ENCODE assay signal across 9 mouse cellular contexts in genomic region chr11:20661652-20662051, GRCm38 (mm10).
A peak's percentile ranks its signal among the peaks of the same experiment; 100 is the strongest.
DNase-seq lines count a peak whose midpoint lies in the region; ATAC-seq and TF ChIP-seq lines count a peak whose summit lies in the region.
"Had no signal": no experiment of that assay in that cellular context is flagged by ENCODE, and none has a peak within 500 bp of the region (broad histone marks: within the 10 kb centered on the region; RNA-seq: fewer than 3 reads in every experiment).

No protein-coding gene starts in this region.

- H3K27ac ChIP-seq in left cerebral cortex, adult 2 months: no peak overlapping the region
- no peak overlapping the region for H3K27ac ChIP-seq in liver, embryonic 13.5 days
- H3K27ac ChIP-seq: heart, embryonic 13.5 days had no signal

- peaks cover 4% of the 10 kb centered on the region; the same call in 1 of the 2 replicates for H3K27me3 ChIP-seq in liver, embryonic 13.5 days
- no peaks in the 10 kb centered on the region for H3K27me3 ChIP-seq in splenic B cell, adult 2 months (ENCODE audit: control insufficient read depth, insufficient read depth, low read length, poor library complexity, severe bottlenecking)
- H3K27me3 ChIP-seq: heart, embryonic 13.5 days had no signal

- no peak for ATAC-seq in liver, embryonic 13.5 days (ENCODE audit: low read depth)

- H3K9me3 ChIP-seq in liver, embryonic 13.5 days (replicated peaks): no peaks in the 10 kb centered on the region
- H3K9me3 ChIP-seq: heart, embryonic 13.5 days had no signal

- H3K4me1 ChIP-seq in liver, embryonic 13.5 days (replicated peaks): peaks cover 13% of the 10 kb centered on the region

- H3K4me2 ChIP-seq in liver, embryonic 13.5 days: no peak overlapping the region
- H3K4me2 ChIP-seq: heart, embryonic 13.5 days had no signal

- WGBS in liver, embryonic 13.5 days (ENCODE audit: insufficient replicate concordance): 25% methylated on average over 4 of the region's 4 CpGs

- H3K9ac ChIP-seq in liver, embryonic 13.5 days: no peak overlapping the region
- H3K9ac ChIP-seq: heart, embryonic 13.5 days had no signal

- H3K36me3 ChIP-seq in liver, embryonic 13.5 days: no peaks in the 10 kb centered on the region
- no peaks in the 10 kb centered on the region for H3K36me3 ChIP-seq in splenic B cell, adult 2 months (ENCODE audit: control insufficient read depth, insufficient read depth, low read length, poor library complexity, severe bottlenecking)
- H3K36me3 ChIP-seq: heart, embryonic 13.5 days had no signal

- intact Hi-C loops in left cerebral cortex, adult 2 months (cut with DNase I): no loop called here

- DNase-seq in adrenal gland, adult 2 months: peak; percentile 24
- DNase-seq in adrenal gland, adult 8-10 months: no peak
- DNase-seq in left cerebral cortex, adult 2 months (ENCODE audit: extremely low spot score in 1 of 2, low spot score in 2 of 2): no peak
- DNase-seq in left cerebral cortex, adult 8-10 months (ENCODE audit: low spot score in 2 of 2): no peak
- peak; percentile 39 for DNase-seq in c-Kit-positive CD71-positive TER-119-negative erythroid progenitor cells, embryonic 14.5 days (ENCODE audit: low read depth)
- DNase-seq in liver, embryonic 13.5 days: peak; percentile 41
- DNase-seq in splenic B cell, adult 2 months (ENCODE audit: low read depth, low spot score): peak; percentile 72
- no peak for DNase-seq in right cerebral cortex, postnatal 14 days

- no peak overlapping the region for H3K4me3 ChIP-seq in left cerebral cortex, adult 2 months
- no peak overlapping the region for H3K4me3 ChIP-seq in liver, embryonic 13.5 days (replicated peaks)
- H3K4me3 ChIP-seq: heart, embryonic 13.5 days had no signal

- TF ChIP-seq CTCF in left cerebral cortex, adult 2 months (IDR thresholded peaks at IDR 0.05): peak; percentile 81

Comparison
In these comparisons a context has a peak if more than half of its experiments do, and no peak if none do; other contexts are left out.
1. DNase-seq: peak in adrenal gland, adult 2 months (single experiment), c-Kit-positive CD71-positive TER-119-negative erythroid progenitor cells, embryonic 14.5 days (single experiment), liver, embryonic 13.5 days (single experiment) and splenic B cell, adult 2 months (single experiment); none in adrenal gland, adult 8-10 months (single experiment), left cerebral cortex, adult 2 months (0 of 2), left cerebral cortex, adult 8-10 months (0 of 2) and right cerebral cortex, postnatal 14 days (single experiment).